Mouse (Mus musculus): ENCODE results near the gene Creg1. TPM values are rescaled to one million over a fixed set of nuclear protein-coding genes. Genes with fewer than 3 reads are reported as not detected.

The Creg1 gene
- polyA plus RNA-seq, 1 experiment from 2014 or later: 33.0 TPM

GRCm38 (mm10) chr1:165775518-165776294, 12.2 kb downstream of the Creg1 start:
- Histone ChIP-seq H3K9me3 (no peaks in the 10 kb centered on the region), H3K27me3 (replicated peaks) (peaks cover 7% of the 10 kb centered on the region; the same call in 1 of the 2 replicates), H3K4me2 (replicated peaks) (no peak overlapping the region), H3K9ac (no peak overlapping the region), H3K4me1 (peaks cover 8% of the 10 kb centered on the region; the same call in 1 of the 2 replicates), H3K4me3 (no peak overlapping the region), H3K27ac (no peak overlapping the region), H3K36me3 (no peaks in the 10 kb centered on the region)
- WGBS: 49% methylated on average over 19 of the region's 19 CpGs
- no peak for ATAC-seq (ENCODE audit: low FRiP score, low read depth)

GRCm38 (mm10) chr1:165779954-165780585, 16.5 kb downstream of the Creg1 start:
- H3K4me3 ChIP-seq: peak overlapping the region; percentile 7
- no peaks in the 10 kb centered on the region for H3K9me3 ChIP-seq
- H3K27ac ChIP-seq: no peak overlapping the region
- 6% methylated on average over 13 of the region's 13 CpGs for WGBS
- H3K4me2 ChIP-seq (replicated peaks): peak overlapping the region; percentile 51
- peaks cover 10% of the 10 kb centered on the region; the same call in 1 of the 2 replicates for H3K4me1 ChIP-seq
- no peak overlapping the region for H3K9ac ChIP-seq
- H3K27me3 ChIP-seq (replicated peaks): peaks cover 37% of the 10 kb centered on the region
- H3K36me3 ChIP-seq: no peaks in the 10 kb centered on the region
- peak; percentile 60 for ATAC-seq (ENCODE audit: low FRiP score, low read depth)

- peaks cover 37% of the 10 kb centered on the region for H3K27me3 ChIP-seq (replicated peaks)
- H3K9me3 ChIP-seq: no peaks in the 10 kb centered on the region
- peak overlapping the region; percentile 7 for H3K4me3 ChIP-seq
- 3% methylated on average over 20 of the region's 20 CpGs for WGBS
- H3K27ac ChIP-seq: no peak overlapping the region
- H3K4me2 ChIP-seq (replicated peaks): peak overlapping the region; percentile 51
- H3K9ac ChIP-seq: no peak overlapping the region
- H3K4me1 ChIP-seq: peaks cover 10% of the 10 kb centered on the region
- ATAC-seq (ENCODE audit: low FRiP score, low read depth): peak; percentile 59; the same call in 1 of the 2 replicates
- no peaks in the 10 kb centered on the region for H3K36me3 ChIP-seq
These were observed 17.1 kb downstream of the Creg1 start for GRCm38 (mm10) chr1:165780586-165781111.

DNA sequence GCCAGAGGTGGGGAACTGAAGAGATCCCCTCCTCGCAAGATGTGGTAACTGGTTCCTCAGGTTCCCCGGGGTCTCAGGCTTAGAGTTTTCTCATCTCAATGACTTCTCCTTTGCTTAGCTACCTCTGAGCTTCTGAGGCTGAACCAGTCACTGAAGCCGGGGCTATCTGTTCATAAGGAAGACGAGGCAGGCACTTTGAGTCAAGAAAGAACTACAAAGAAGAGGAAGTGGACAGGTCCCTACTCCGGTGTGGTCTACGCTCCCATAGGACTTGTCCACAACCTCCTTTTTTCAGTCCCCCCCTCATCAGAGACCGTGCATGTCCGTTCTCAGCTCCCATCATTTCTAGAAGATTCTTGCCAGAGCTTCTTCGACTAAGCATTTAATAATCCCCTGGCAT, 17.9 kb downstream of the Creg1 start:
- Histone ChIP-seq H3K9me3 (no peaks in the 10 kb centered on the region), H3K27ac (no peak overlapping the region), H3K4me1 (peaks cover 18% of the 10 kb centered on the region), H3K36me3 (no peaks in the 10 kb centered on the region), H3K9ac (no peak overlapping the region), H3K4me2 (replicated peaks) (no peak overlapping the region), H3K27me3 (replicated peaks) (peaks cover 37% of the 10 kb centered on the region), H3K4me3 (no peak overlapping the region)
- ATAC-seq (ENCODE audit: low FRiP score, low read depth): no peak
- 87% methylated on average over 9 of the region's 9 CpGs for WGBS

DNA sequence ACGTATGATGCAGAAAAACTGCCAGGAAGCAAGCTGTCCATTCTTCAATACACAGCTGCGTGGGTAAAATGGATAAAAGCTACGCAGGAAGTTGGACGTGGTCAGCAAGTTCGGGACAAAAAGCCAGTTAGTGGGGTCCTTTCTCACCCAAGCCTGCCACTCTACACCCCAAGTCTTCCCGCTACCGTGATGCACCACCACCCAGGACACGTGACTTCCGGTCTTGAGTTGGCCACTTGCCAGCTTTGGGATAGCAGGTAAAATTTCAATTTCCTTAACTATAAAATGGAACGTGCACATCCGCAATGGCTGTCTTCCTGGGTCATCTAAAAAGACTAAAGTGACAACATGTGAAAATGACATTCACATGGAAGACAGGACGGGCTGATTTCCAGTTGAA, 18.4 kb downstream of the Creg1 start:
- Histone ChIP-seq H3K36me3 (no peaks in the 10 kb centered on the region), H3K27ac (no peak overlapping the region), H3K4me2 (replicated peaks) (no peak overlapping the region), H3K4me3 (no peak overlapping the region), H3K4me1 (peaks cover 19% of the 10 kb centered on the region), H3K9me3 (no peaks in the 10 kb centered on the region), H3K27me3 (replicated peaks) (peaks cover 37% of the 10 kb centered on the region), H3K9ac (no peak overlapping the region)
- no peak for ATAC-seq (ENCODE audit: low FRiP score, low read depth)
- 91% methylated on average over 12 of the region's 12 CpGs for WGBS

DNA sequence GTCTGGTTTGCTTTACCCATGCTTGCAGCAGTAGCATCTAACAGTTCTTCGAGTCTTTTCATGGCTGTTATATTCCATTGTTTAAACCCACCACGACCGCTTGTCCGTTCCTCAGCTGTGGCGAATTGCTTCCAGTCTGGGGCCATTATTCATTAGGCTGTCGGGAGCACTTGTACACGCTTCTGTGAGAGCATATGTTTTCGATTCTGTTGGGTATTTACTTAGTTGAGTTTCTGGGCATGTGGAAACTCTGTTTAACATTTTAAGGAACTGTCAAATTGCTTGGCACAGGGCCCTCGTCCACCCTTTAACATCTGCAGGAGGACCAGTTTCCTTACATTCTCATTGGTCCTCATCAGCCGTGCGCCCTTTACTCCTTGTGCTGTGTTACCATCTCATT, 22.8 kb downstream of the Creg1 start:
- Histone ChIP-seq H3K4me2 (replicated peaks) (peak overlapping the region; percentile 39), H3K27ac (no peak overlapping the region), H3K9ac (no peak overlapping the region), H3K36me3 (no peaks in the 10 kb centered on the region), H3K4me1 (peaks cover 10% of the 10 kb centered on the region; the same call in 1 of the 2 replicates), H3K9me3 (no peaks in the 10 kb centered on the region), H3K4me3 (no peak overlapping the region), H3K27me3 (replicated peaks) (peaks cover 46% of the 10 kb centered on the region)
- ATAC-seq (ENCODE audit: low FRiP score, low read depth): peak; percentile 57; the same call in 1 of the 2 replicates
- WGBS: 16% methylated on average over 11 of the region's 11 CpGs

DNA sequence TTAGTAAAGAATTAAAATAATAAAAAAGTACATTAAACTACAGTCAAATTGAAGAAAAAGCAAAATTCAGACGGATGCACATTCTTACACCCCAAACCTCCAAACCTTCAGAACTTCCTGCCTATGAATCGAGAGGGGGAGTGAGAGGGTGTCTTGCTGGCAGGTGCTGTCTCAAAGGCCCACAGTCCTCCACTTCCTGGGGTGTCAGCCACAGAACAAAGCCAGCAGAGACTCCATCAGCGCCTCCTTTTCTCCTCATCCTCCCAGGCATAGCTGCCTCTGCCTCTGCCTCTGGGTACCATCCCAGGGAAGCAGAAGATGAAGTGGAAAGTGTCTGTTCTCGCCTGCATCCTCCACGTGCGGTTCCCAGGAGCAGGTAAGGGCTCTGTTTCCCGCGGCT, 25.0 kb downstream of the Creg1 start, which contains the start of gene Cd247:
TSS of gene Cd247 (plus strand) at position 171 of the 400 bp plus-strand sequence.
- H3K4me1 ChIP-seq: peaks cover 10% of the 10 kb centered on the region; the same call in 1 of the 2 replicates
- H3K9me3 ChIP-seq: no peaks in the 10 kb centered on the region
- no peak within 1 kb of the TSS for H3K27ac ChIP-seq
- no peak for ATAC-seq (ENCODE audit: low FRiP score, low read depth)
- H3K4me2 ChIP-seq (replicated peaks): no peak within 1 kb of the TSS
- H3K9ac ChIP-seq: no peak within 1 kb of the TSS
- no peaks in the 10 kb centered on the region for H3K36me3 ChIP-seq
- peaks cover 29% of the 10 kb centered on the region for H3K27me3 ChIP-seq (replicated peaks)
- 74% methylated on average over 8 of the region's 8 CpGs for WGBS
- no peak within 1 kb of the TSS for H3K4me3 ChIP-seq

GRCm38 (mm10) chr1:165789066-165789660, 25.6 kb downstream of the Creg1 start:
- no peak for ATAC-seq (ENCODE audit: low FRiP score, low read depth)
- no peak overlapping the region for H3K27ac ChIP-seq
- H3K27me3 ChIP-seq (replicated peaks): peaks cover 24% of the 10 kb centered on the region
- peaks cover 10% of the 10 kb centered on the region; the same call in 1 of the 2 replicates for H3K4me1 ChIP-seq
- H3K36me3 ChIP-seq: no peaks in the 10 kb centered on the region
- no peak overlapping the region for H3K4me3 ChIP-seq
- 85% methylated on average over 17 of the region's 17 CpGs for WGBS
- no peaks in the 10 kb centered on the region for H3K9me3 ChIP-seq
- no peak overlapping the region for H3K4me2 ChIP-seq (replicated peaks)
- no peak overlapping the region for H3K9ac ChIP-seq

- H3K9ac ChIP-seq: no peak overlapping the region
- WGBS: 86% methylated on average over 6 of the region's 6 CpGs
- peaks cover 10% of the 10 kb centered on the region; the same call in 1 of the 2 replicates for H3K4me1 ChIP-seq
- peaks cover 24% of the 10 kb centered on the region for H3K27me3 ChIP-seq (replicated peaks)
- no peaks in the 10 kb centered on the region for H3K36me3 ChIP-seq
- no peak overlapping the region for H3K4me3 ChIP-seq
- no peak overlapping the region for H3K4me2 ChIP-seq (replicated peaks)
- H3K27ac ChIP-seq: no peak overlapping the region
- H3K9me3 ChIP-seq: no peaks in the 10 kb centered on the region
- ATAC-seq (ENCODE audit: low FRiP score, low read depth): no peak
These were observed 26.4 kb downstream of the Creg1 start for GRCm38 (mm10) chr1:165789963-165790362.

- Histone ChIP-seq H3K9me3 (no peaks in the 10 kb centered on the region), H3K27ac (no peak overlapping the region), H3K4me2 (replicated peaks) (no peak overlapping the region), H3K27me3 (replicated peaks) (peaks cover 24% of the 10 kb centered on the region), H3K4me3 (no peak overlapping the region), H3K36me3 (no peaks in the 10 kb centered on the region), H3K9ac (no peak overlapping the region), H3K4me1 (peaks cover 9% of the 10 kb centered on the region; the same call in 1 of the 2 replicates)
- 95% methylated on average over 17 of the region's 17 CpGs for WGBS
- ATAC-seq (ENCODE audit: low FRiP score, low read depth): no peak
These were observed 27.1 kb downstream of the Creg1 start for GRCm38 (mm10) chr1:165790461-165791210.

DNA sequence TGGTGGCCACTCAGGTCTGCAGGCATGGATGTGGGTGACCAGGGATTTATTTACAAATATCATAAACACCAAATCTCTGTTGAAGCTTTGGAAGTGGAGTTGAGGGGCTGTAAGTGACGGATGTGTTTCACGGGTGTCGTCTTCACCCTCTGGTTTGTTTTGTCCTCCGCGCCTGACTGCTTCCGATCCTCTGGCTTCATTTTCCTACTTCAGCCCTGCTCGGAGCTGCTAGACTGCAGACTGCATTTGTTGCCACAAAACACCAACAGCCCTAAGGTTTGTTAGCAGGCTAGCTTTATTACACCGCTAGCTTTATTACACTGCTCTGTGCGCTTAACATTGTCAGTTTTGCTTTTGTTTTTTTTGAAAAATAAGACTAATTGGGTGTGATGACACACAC, 27.9 kb downstream of the Creg1 start:
- whole genome bisulfite sequencing: 83% methylated on average over 9 of the region's 9 CpGs
- Histone ChIP-seq H3K27me3 (replicated peaks) (peaks cover 24% of the 10 kb centered on the region), H3K36me3 (no peaks in the 10 kb centered on the region), H3K4me3 (no peak overlapping the region), H3K27ac (no peak overlapping the region), H3K4me1 (0 out of 2 replicates have a peak, but pooled peaks cover 2% of the 10 kb centered on the region), H3K9ac (no peak overlapping the region), H3K4me2 (replicated peaks) (no peak overlapping the region), H3K9me3 (no peaks in the 10 kb centered on the region)
- ATAC-seq (ENCODE audit: low FRiP score, low read depth): no peak

Measured in neural tube, embryonic 12.5 days (tissue).